Mouse (Mus musculus): ENCODE results near the gene Tssk6. TPM values are rescaled to one million over a fixed set of nuclear protein-coding genes. Genes with fewer than 3 reads are reported as not detected.

Tssk6 gene
- polyA plus RNA-seq, 1 experiment = not detected

DNA sequence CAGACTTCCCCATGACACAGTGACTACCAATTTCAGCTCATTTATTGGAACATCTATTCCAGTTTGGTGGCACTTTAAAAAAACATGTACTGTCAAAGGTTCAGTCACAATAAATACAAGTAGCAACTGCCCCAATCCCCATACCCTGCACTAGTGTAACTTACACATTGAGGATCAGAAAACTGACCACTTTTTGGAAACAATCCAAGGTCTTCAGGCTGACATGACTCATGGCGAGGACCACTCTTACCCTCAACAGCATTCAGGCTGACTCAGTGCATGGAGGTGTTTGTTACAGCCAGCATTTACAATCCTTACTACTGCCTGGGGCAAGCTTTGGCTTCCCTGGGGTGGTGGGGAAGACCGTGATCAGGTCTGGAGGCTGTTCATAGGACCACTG is 5.1 kb downstream of the Tssk6 start:
- TF ChIP-seq POLR2A (IDR thresholded peaks at IDR 0.05; ENCODE audit: insufficient read depth, low read depth, low read length) = no peak
- no peak for TF ChIP-seq CTCF (IDR thresholded peaks at IDR 0.05; ENCODE audit: insufficient read depth, low read depth, low read length)

DNA sequence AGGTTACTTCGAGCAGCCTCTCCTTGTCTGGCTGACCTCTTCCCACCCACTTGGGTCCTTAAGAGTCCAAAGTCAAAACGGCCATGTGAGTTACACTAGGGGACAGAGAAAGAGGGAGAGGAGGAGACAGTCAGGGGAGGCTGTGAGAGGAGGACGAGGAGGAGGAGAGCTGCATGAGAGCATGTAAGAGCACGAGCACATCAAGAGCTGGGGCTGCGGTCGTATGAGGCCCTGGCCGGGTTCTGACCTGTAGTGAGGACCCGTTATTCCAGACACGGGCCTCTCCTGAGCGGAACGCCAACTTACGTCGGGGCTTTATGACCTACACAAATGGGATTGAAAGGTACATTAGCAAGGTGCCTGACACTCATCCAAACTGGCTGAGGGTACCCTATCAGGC is 9.9 kb downstream of the Tssk6 start:
- TF ChIP-seq POLR2A (IDR thresholded peaks at IDR 0.05; ENCODE audit: insufficient read depth, low read depth, low read length) = no peak
- no peak for TF ChIP-seq CTCF (IDR thresholded peaks at IDR 0.05; ENCODE audit: insufficient read depth, low read depth, low read length)
- WGBS = 88% methylated on average over 13 of the region's 13 CpGs
- Histone ChIP-seq H3K27ac (ENCODE audit: insufficient read depth, low read depth, low read length) (no peak overlapping the region), H3K4me3 (ENCODE audit: insufficient read depth, low read depth, low read length) (no peak overlapping the region), H3K4me1 (ENCODE audit: control insufficient read depth, insufficient read depth, low read length) (peaks cover 42% of the 10 kb centered on the region)

More for the DNA sequence above, 5.1 kb downstream of the Tssk6 start:
- Histone ChIP-seq H3K4me3 (ENCODE audit: insufficient read depth, low read depth, low read length) (no peak overlapping the region), H3K27ac (ENCODE audit: insufficient read depth, low read depth, low read length) (no peak overlapping the region), H3K4me1 (ENCODE audit: control insufficient read depth, insufficient read depth, low read length) (peaks cover 20% of the 10 kb centered on the region)
- WGBS = 78% methylated on average over 2 of the region's 2 CpGs

DNA sequence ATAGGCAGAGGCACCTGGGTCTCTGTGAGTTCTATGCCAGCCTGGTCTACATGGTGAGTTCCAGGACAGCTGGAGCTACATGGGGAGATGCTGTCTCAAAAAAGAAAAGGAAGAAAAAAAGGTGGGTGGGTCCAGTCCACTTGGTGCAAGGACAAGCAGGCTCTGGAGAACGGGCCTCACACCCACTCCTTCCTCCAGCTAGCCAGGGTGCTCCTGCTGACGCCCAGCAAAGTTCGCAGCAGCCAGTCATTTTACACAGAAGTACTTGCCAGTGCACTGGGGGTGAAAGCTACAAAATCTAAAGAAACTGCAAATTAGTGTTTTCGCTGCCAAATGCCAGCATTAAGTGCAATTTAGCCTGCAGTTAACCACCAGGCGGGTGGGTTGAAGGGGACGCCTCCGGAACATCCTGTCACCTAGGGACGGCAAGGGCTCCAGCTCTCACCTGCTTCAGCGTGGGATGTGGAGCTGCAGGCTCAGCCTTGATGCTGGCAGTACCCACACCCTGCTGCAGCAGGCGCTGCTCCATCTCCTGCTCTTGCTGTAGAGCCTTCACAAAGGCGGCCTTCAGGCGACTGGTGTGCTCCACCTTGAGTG is 10.6 kb downstream of the Tssk6 start:
- peak; percentile 26; the same call in 1 of the 2 replicates for TF ChIP-seq CTCF (IDR thresholded peaks at IDR 0.05; ENCODE audit: insufficient read depth, low read depth, low read length)
- TF ChIP-seq POLR2A (IDR thresholded peaks at IDR 0.05; ENCODE audit: insufficient read depth, low read depth, low read length) = no peak
- peak overlapping the region; percentile 71 for H3K27ac ChIP-seq (ENCODE audit: insufficient read depth, low read depth, low read length)
- peaks cover 42% of the 10 kb centered on the region for H3K4me1 ChIP-seq (ENCODE audit: control insufficient read depth, insufficient read depth, low read length)
- H3K4me3 ChIP-seq (ENCODE audit: insufficient read depth, low read depth, low read length) = no peak overlapping the region
- 27% methylated on average over 12 of the region's 12 CpGs for WGBS

DNA sequence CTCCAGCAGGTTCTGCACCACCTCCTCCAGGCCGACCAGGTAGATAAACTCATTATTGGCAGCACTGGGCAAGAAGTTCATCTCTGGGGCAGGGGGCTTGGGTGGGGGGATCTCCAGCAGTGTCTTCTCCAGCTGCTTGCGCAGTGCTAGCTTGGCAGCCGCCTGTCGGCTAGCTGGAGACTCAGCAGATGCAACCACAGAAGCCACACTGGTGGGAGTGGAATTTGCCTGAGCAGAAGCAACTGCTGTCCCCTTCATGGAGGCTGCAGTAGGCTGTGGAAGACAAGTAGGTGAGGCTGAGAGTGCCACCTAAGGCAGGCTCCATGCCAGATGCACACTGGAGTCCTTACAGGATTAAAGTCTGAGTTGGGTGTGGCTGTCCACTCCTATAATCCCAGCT is 12.5 kb downstream of the Tssk6 start:
- no peak overlapping the region for H3K4me3 ChIP-seq (ENCODE audit: insufficient read depth, low read depth, low read length)
- 88% methylated on average over 4 of the region's 4 CpGs for whole genome bisulfite sequencing
- H3K27ac ChIP-seq (ENCODE audit: insufficient read depth, low read depth, low read length) = no peak overlapping the region; the same call in 1 of the 2 replicates
- peaks cover 44% of the 10 kb centered on the region for H3K4me1 ChIP-seq (ENCODE audit: control insufficient read depth, insufficient read depth, low read length)
- TF ChIP-seq CTCF (IDR thresholded peaks at IDR 0.05; ENCODE audit: insufficient read depth, low read depth, low read length) = no peak

DNA sequence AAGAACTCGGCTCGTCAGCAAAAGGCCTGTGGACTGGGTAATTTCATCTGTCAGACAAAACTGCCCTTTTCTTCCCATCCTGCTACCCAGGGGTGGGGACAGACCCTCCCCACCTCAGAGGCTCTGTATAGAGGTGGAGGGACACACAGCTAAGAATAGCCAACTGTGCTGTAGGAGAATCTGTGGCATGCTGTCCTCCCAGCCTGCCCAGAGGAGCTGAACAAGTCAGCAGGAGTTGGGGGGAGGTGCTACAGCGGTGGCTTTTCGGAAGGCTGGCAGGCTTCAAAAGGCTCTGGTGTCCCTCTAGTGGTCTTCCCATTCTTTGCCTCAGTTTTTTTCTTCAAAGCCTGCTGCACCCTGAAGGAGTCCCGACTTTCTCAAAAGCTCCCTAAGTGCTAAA is 13.8 kb downstream of the Tssk6 start:
- H3K4me1 ChIP-seq (ENCODE audit: control insufficient read depth, insufficient read depth, low read length) = peaks cover 51% of the 10 kb centered on the region
- 26% methylated on average over 5 of the region's 5 CpGs for WGBS
- TF ChIP-seq POLR2A (IDR thresholded peaks at IDR 0.05; ENCODE audit: insufficient read depth, low read depth, low read length) = no peak
- TF ChIP-seq CTCF (IDR thresholded peaks at IDR 0.05; ENCODE audit: insufficient read depth, low read depth, low read length) = no peak
- H3K27ac ChIP-seq (ENCODE audit: insufficient read depth, low read depth, low read length) = peak overlapping the region; percentile 33
- H3K4me3 ChIP-seq (ENCODE audit: insufficient read depth, low read depth, low read length) = no peak overlapping the region

DNA sequence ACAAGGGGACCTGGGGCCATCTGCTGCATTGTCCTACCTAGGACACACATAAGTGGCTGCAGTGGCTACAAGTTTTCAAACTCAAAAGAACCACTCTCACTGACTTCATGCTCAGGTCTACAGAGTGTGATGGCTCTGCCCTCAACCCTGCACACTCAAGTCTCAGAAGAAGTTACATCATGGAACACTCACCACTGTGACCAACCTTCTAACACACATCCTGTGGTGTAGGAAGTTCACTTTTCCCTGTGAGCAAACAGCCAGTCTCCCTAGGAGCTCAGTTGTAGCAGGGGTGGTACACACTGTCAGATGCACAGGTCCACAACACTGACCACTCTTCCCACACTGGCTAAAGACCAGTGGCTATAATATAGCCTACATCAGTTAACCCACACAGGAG is 16.5 kb downstream of the Tssk6 start:
- Histone ChIP-seq H3K27ac (ENCODE audit: insufficient read depth, low read depth, low read length) (no peak overlapping the region), H3K4me1 (ENCODE audit: control insufficient read depth, insufficient read depth, low read length) (peaks cover 34% of the 10 kb centered on the region), H3K4me3 (ENCODE audit: insufficient read depth, low read depth, low read length) (no peak overlapping the region)
- TF ChIP-seq CTCF (IDR thresholded peaks at IDR 0.05; ENCODE audit: insufficient read depth, low read depth, low read length) = no peak
- no peak for TF ChIP-seq POLR2A (IDR thresholded peaks at IDR 0.05; ENCODE audit: insufficient read depth, low read depth, low read length)

GRCm38 (mm10) chr8:69919010-69919409 is 17.0 kb downstream of the Tssk6 start:
- TF ChIP-seq POLR2A (IDR thresholded peaks at IDR 0.05; ENCODE audit: insufficient read depth, low read depth, low read length) (no peak), CTCF (IDR thresholded peaks at IDR 0.05; ENCODE audit: insufficient read depth, low read depth, low read length) (no peak)
- Histone ChIP-seq H3K4me3 (ENCODE audit: insufficient read depth, low read depth, low read length) (no peak overlapping the region), H3K27ac (ENCODE audit: insufficient read depth, low read depth, low read length) (no peak overlapping the region), H3K4me1 (ENCODE audit: control insufficient read depth, insufficient read depth, low read length) (peaks cover 30% of the 10 kb centered on the region)
- 69% methylated on average over 1 of the region's 1 CpGs for WGBS

DNA sequence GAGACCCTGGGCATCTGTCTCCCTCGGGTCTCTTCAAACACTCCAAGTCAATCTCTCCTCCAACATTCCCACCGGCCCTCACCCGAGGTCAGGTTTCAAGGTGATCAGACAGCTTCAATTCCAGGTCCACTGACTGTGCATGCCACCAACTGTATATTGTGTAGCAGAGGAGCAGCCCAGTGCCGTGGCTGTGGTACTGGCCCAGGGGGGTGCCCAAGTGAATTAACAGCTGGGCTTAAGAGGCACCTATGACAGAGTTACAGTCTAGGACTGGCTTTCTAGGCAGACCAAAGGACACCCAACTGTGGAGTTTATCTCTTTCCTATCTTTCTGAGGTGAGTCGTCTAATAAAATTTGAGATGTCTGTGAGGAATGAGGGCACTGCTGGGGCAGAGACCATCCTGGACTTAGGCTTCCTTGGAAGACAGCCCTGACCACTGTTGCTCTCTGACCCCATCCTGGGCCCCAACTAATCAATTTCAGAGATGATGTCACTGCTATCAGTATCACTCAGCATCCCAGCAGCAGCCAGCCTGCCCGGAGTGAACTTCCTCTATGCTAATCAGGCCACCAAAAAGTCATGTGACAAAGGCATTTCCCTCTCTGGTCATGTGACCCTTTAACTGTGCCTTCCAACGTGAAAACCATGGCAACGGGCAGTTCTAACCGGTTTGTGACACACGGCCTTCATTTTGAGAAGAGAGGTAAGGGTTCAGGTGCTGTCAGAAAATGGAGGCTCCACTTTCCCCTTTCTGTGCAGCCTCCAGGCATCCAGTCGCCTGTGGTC is 18.1 kb downstream of the Tssk6 start:
- no peak overlapping the region for H3K27ac ChIP-seq (ENCODE audit: insufficient read depth, low read depth, low read length)
- TF ChIP-seq CTCF (IDR thresholded peaks at IDR 0.05; ENCODE audit: insufficient read depth, low read depth, low read length) = no peak
- no peak for TF ChIP-seq POLR2A (IDR thresholded peaks at IDR 0.05; ENCODE audit: insufficient read depth, low read depth, low read length)
- peaks cover 23% of the 10 kb centered on the region for H3K4me1 ChIP-seq (ENCODE audit: control insufficient read depth, insufficient read depth, low read length)
- 45% methylated on average over 11 of the region's 11 CpGs for WGBS
- H3K4me3 ChIP-seq (ENCODE audit: insufficient read depth, low read depth, low read length) = no peak overlapping the region

DNA sequence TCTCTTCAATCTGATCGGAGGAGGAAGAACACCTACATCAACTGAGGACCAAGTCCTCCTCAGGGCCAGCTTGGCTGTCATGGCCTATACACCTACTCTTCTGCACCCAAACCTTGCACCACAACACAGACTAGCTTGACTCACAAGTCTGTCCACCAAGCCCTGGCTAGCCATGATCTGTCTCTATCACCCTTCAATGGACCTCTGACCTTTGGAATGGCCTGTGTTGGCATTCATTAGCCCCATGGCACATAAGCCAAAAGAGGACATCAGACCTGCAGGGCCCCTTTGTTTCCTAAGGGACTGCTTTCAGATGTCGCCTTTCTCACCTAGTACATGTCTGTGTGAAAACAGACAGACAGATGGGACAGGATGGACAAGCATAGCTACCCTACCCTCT is 19.2 kb downstream of the Tssk6 start:
- no peak for TF ChIP-seq POLR2A (IDR thresholded peaks at IDR 0.05; ENCODE audit: insufficient read depth, low read depth, low read length)
- TF ChIP-seq CTCF (IDR thresholded peaks at IDR 0.05; ENCODE audit: insufficient read depth, low read depth, low read length) = no peak
- 89% methylated on average over 2 of the region's 2 CpGs for WGBS
- Histone ChIP-seq H3K4me1 (ENCODE audit: control insufficient read depth, insufficient read depth, low read length) (peaks cover 16% of the 10 kb centered on the region), H3K27ac (ENCODE audit: insufficient read depth, low read depth, low read length) (no peak overlapping the region), H3K4me3 (ENCODE audit: insufficient read depth, low read depth, low read length) (no peak overlapping the region)

All from olfactory bulb, adult 2 months (tissue).